Mouse (Mus musculus): ENCODE measurements at regions not wholly inside any gene's neighbourhood (a gene's known extent, or its start where the extent isn't known, plus 50 kb on each side); places are given as distances from the start of the nearest gene placed in this dataset.

- no peaks in the 10 kb centered on the region for H3K27me3 ChIP-seq (ENCODE audit: control insufficient read depth, insufficient read depth, low read length)
- H3K9ac ChIP-seq (ENCODE audit: low read length) = no peak overlapping the region
- WGBS = 84% methylated on average over 3 of the region's 3 CpGs
- H3K4me1 ChIP-seq (ENCODE audit: control insufficient read depth, insufficient read depth, low read length) = no peaks in the 10 kb centered on the region
- no peaks in the 10 kb centered on the region for H3K36me3 ChIP-seq (ENCODE audit: control insufficient read depth, insufficient read depth, low read length)
- no peak overlapping the region for H3K4me3 ChIP-seq (replicated peaks; ENCODE audit: low read length)
- no peak overlapping the region for H3K27ac ChIP-seq (ENCODE audit: low read length)
- no peak for ATAC-seq (ENCODE audit: insufficient read depth, low FRiP score)
- H3K4me2 ChIP-seq (ENCODE audit: low read depth, low read length) = no peak overlapping the region
- 0 out of 2 replicates have a peak, but pooled peaks cover 3% of the 10 kb centered on the region for H3K9me3 ChIP-seq (replicated peaks; ENCODE audit: control insufficient read depth, low read length)
Measured at GRCm38 (mm10) chr13:101954521-101954920, 186.5 kb upstream of the Pik3r1 start.

- ATAC-seq (ENCODE audit: insufficient read depth, low FRiP score) = no peak
- no peaks in the 10 kb centered on the region for H3K36me3 ChIP-seq (ENCODE audit: control insufficient read depth, insufficient read depth, low read length)
- no peak overlapping the region for H3K9ac ChIP-seq (ENCODE audit: low read length)
- H3K4me2 ChIP-seq (ENCODE audit: low read depth, low read length) = no peak overlapping the region
- no peak overlapping the region for H3K4me3 ChIP-seq (replicated peaks; ENCODE audit: low read length)
- H3K4me1 ChIP-seq (ENCODE audit: control insufficient read depth, insufficient read depth, low read length) = no peaks in the 10 kb centered on the region
- H3K27me3 ChIP-seq (ENCODE audit: control insufficient read depth, insufficient read depth, low read length) = no peaks in the 10 kb centered on the region
- 0 out of 2 replicates have a peak, but pooled peaks cover 3% of the 10 kb centered on the region for H3K9me3 ChIP-seq (replicated peaks; ENCODE audit: control insufficient read depth, low read length)
- H3K27ac ChIP-seq (ENCODE audit: low read length) = no peak overlapping the region
- 58% methylated on average over 7 of the region's 7 CpGs for WGBS
Measured at GRCm38 (mm10) chr13:101955806-101956418, 187.9 kb upstream of the Pik3r1 start.

GRCm38 (mm10) chr13:101957782-101958181, 189.8 kb upstream of the Pik3r1 start:
- ATAC-seq (ENCODE audit: insufficient read depth, low FRiP score) = no peak
- no peak overlapping the region for H3K4me3 ChIP-seq (replicated peaks; ENCODE audit: low read length)
- no peaks in the 10 kb centered on the region for H3K36me3 ChIP-seq (ENCODE audit: control insufficient read depth, insufficient read depth, low read length)
- H3K9ac ChIP-seq (ENCODE audit: low read length) = no peak overlapping the region
- H3K27ac ChIP-seq (ENCODE audit: low read length) = no peak overlapping the region
- no peaks in the 10 kb centered on the region for H3K4me1 ChIP-seq (ENCODE audit: control insufficient read depth, insufficient read depth, low read length)
- no peaks in the 10 kb centered on the region for H3K27me3 ChIP-seq (ENCODE audit: control insufficient read depth, insufficient read depth, low read length)
- 0 out of 2 replicates have a peak, but pooled peaks cover 3% of the 10 kb centered on the region for H3K9me3 ChIP-seq (replicated peaks; ENCODE audit: control insufficient read depth, low read length)
- H3K4me2 ChIP-seq (ENCODE audit: low read depth, low read length) = no peak overlapping the region
- WGBS = 71% methylated on average over 4 of the region's 4 CpGs

- Histone ChIP-seq H3K27ac (ENCODE audit: low read length) (no peak overlapping the region), H3K4me2 (ENCODE audit: low read depth, low read length) (no peak overlapping the region), H3K4me3 (replicated peaks; ENCODE audit: low read length) (no peak overlapping the region), H3K36me3 (ENCODE audit: control insufficient read depth, insufficient read depth, low read length) (no peaks in the 10 kb centered on the region), H3K4me1 (ENCODE audit: control insufficient read depth, insufficient read depth, low read length) (no peaks in the 10 kb centered on the region), H3K27me3 (ENCODE audit: control insufficient read depth, insufficient read depth, low read length) (no peaks in the 10 kb centered on the region), H3K9ac (ENCODE audit: low read length) (no peak overlapping the region), H3K9me3 (replicated peaks; ENCODE audit: control insufficient read depth, low read length) (no peaks in the 10 kb centered on the region)
- ATAC-seq (ENCODE audit: insufficient read depth, low FRiP score) = no peak
- WGBS = 60% methylated on average over 7 of the region's 7 CpGs
Measured at GRCm38 (mm10) chr13:101965537-101965936, 197.5 kb upstream of the Pik3r1 start.

- H3K4me3 ChIP-seq (replicated peaks; ENCODE audit: low read length) = no peak overlapping the region
- ATAC-seq (ENCODE audit: insufficient read depth, low FRiP score) = no peak
- no peaks in the 10 kb centered on the region for H3K36me3 ChIP-seq (ENCODE audit: control insufficient read depth, insufficient read depth, low read length)
- H3K27ac ChIP-seq (ENCODE audit: low read length) = no peak overlapping the region
- no peaks in the 10 kb centered on the region for H3K4me1 ChIP-seq (ENCODE audit: control insufficient read depth, insufficient read depth, low read length)
- no peaks in the 10 kb centered on the region for H3K27me3 ChIP-seq (ENCODE audit: control insufficient read depth, insufficient read depth, low read length)
- H3K9me3 ChIP-seq (replicated peaks; ENCODE audit: control insufficient read depth, low read length) = no peaks in the 10 kb centered on the region
- WGBS = 77% methylated on average over 8 of the region's 8 CpGs
- H3K9ac ChIP-seq (ENCODE audit: low read length) = no peak overlapping the region
- no peak overlapping the region for H3K4me2 ChIP-seq (ENCODE audit: low read depth, low read length)
Measured at GRCm38 (mm10) chr13:101966799-101967397, 198.9 kb upstream of the Pik3r1 start.

GRCm38 (mm10) chr13:101967466-101967865, 199.4 kb upstream of the Pik3r1 start:
- H3K27ac ChIP-seq (ENCODE audit: low read length) = no peak overlapping the region
- H3K27me3 ChIP-seq (ENCODE audit: control insufficient read depth, insufficient read depth, low read length) = no peaks in the 10 kb centered on the region
- H3K9ac ChIP-seq (ENCODE audit: low read length) = no peak overlapping the region
- WGBS = 74% methylated on average over 4 of the region's 4 CpGs
- H3K4me1 ChIP-seq (ENCODE audit: control insufficient read depth, insufficient read depth, low read length) = no peaks in the 10 kb centered on the region
- no peaks in the 10 kb centered on the region for H3K36me3 ChIP-seq (ENCODE audit: control insufficient read depth, insufficient read depth, low read length)
- H3K9me3 ChIP-seq (replicated peaks; ENCODE audit: control insufficient read depth, low read length) = no peaks in the 10 kb centered on the region
- H3K4me2 ChIP-seq (ENCODE audit: low read depth, low read length) = no peak overlapping the region
- ATAC-seq (ENCODE audit: insufficient read depth, low FRiP score) = no peak
- no peak overlapping the region for H3K4me3 ChIP-seq (replicated peaks; ENCODE audit: low read length)

GRCm38 (mm10) chr13:101976766-101977165, 208.7 kb upstream of the Pik3r1 start:
- no peaks in the 10 kb centered on the region for H3K9me3 ChIP-seq (replicated peaks; ENCODE audit: control insufficient read depth, low read length)

GRCm38 (mm10) chr13:101980171-101980835, 212.3 kb upstream of the Pik3r1 start:
- no peaks in the 10 kb centered on the region for H3K9me3 ChIP-seq (replicated peaks; ENCODE audit: control insufficient read depth, low read length)
- no peaks in the 10 kb centered on the region for H3K36me3 ChIP-seq (ENCODE audit: control insufficient read depth, insufficient read depth, low read length)
- H3K27me3 ChIP-seq (ENCODE audit: control insufficient read depth, insufficient read depth, low read length) = no peaks in the 10 kb centered on the region
- H3K9ac ChIP-seq (ENCODE audit: low read length) = no peak overlapping the region
- H3K4me1 ChIP-seq (ENCODE audit: control insufficient read depth, insufficient read depth, low read length) = no peaks in the 10 kb centered on the region
- no peak overlapping the region for H3K27ac ChIP-seq (ENCODE audit: low read length)
- WGBS = 70% methylated on average over 4 of the region's 4 CpGs
- ATAC-seq (ENCODE audit: insufficient read depth, low FRiP score) = no peak
- no peak overlapping the region for H3K4me3 ChIP-seq (replicated peaks; ENCODE audit: low read length)
- H3K4me2 ChIP-seq (ENCODE audit: low read depth, low read length) = no peak overlapping the region

More at GRCm38 (mm10) chr13:101976766-101977165, 208.7 kb upstream of the Pik3r1 start:
- ATAC-seq (ENCODE audit: insufficient read depth, low FRiP score) = no peak
- Histone ChIP-seq H3K4me1 (ENCODE audit: control insufficient read depth, insufficient read depth, low read length) (no peaks in the 10 kb centered on the region), H3K27ac (ENCODE audit: low read length) (no peak overlapping the region), H3K36me3 (ENCODE audit: control insufficient read depth, insufficient read depth, low read length) (no peaks in the 10 kb centered on the region), H3K9ac (ENCODE audit: low read length) (no peak overlapping the region), H3K4me2 (ENCODE audit: low read depth, low read length) (no peak overlapping the region), H3K27me3 (ENCODE audit: control insufficient read depth, insufficient read depth, low read length) (no peaks in the 10 kb centered on the region), H3K4me3 (replicated peaks; ENCODE audit: low read length) (no peak overlapping the region)
- 86% methylated on average over 4 of the region's 4 CpGs for WGBS

- Histone ChIP-seq H3K9ac (ENCODE audit: low read length) (no peak overlapping the region), H3K9me3 (replicated peaks; ENCODE audit: control insufficient read depth, low read length) (no peaks in the 10 kb centered on the region), H3K27ac (ENCODE audit: low read length) (peak overlapping the region; percentile 84), H3K4me1 (ENCODE audit: control insufficient read depth, insufficient read depth, low read length) (peaks cover 10% of the 10 kb centered on the region), H3K4me3 (replicated peaks; ENCODE audit: low read length) (no peak overlapping the region), H3K27me3 (ENCODE audit: control insufficient read depth, insufficient read depth, low read length) (no peaks in the 10 kb centered on the region), H3K4me2 (ENCODE audit: low read depth, low read length) (no peak overlapping the region), H3K36me3 (ENCODE audit: control insufficient read depth, insufficient read depth, low read length) (no peaks in the 10 kb centered on the region)
- ATAC-seq (ENCODE audit: insufficient read depth, low FRiP score) = peak; percentile 60; the same call in 1 of the 2 replicates
- 61% methylated on average over 9 of the region's 9 CpGs for WGBS
Measured at GRCm38 (mm10) chr13:101988637-101989413, 220.8 kb upstream of the Pik3r1 start.

Measured in stomach, embryonic 16.5 days (tissue).